Mouse (Mus musculus): ENCODE data around the gene Pdgfa. TPM values are rescaled to one million over a fixed set of nuclear protein-coding genes. Genes with fewer than 3 reads are reported as not detected.
A peak's percentile ranks its signal among the peaks of the same experiment; 100 is the strongest.

The Pdgfa gene
- total RNA-seq (2014; rRNA removed), result 64.0 and 67.7 TPM in 2 replicates
- polyA plus RNA-seq (2015; fragmentation: Nextera tagmentation; extraction: Ambion mirVana), result 53.8 and 54.5 TPM in 2 replicates

GRCm38 (mm10) chr5:138997171-138997788 lies at the start of gene Pdgfa:
TSS of gene Pdgfa (minus strand) at chr5:138997370.
- Histone ChIP-seq H3K9ac (replicated peaks; ENCODE audit: low read length, poor library complexity, severe bottlenecking) (peak within 1 kb of the TSS; percentile 88), H3K4me2 (ENCODE audit: low read depth, low read length, poor library complexity, severe bottlenecking) (peak within 1 kb of the TSS; percentile 96), H3K4me1 (ENCODE audit: insufficient read depth, low read length) (peaks cover 17% of the 10 kb centered on the region), H3K27me3 (ENCODE audit: insufficient read depth, low read length) (peaks cover 26% of the 10 kb centered on the region), H3K9me3 (ENCODE audit: low read length) (no peaks in the 10 kb centered on the region), H3K27ac (ENCODE audit: low read depth, low read length) (peak within 1 kb of the TSS; percentile 84), H3K4me3 (ENCODE audit: low read depth, low read length) (peak within 1 kb of the TSS; percentile 84), H3K36me3 (ENCODE audit: insufficient read depth, low read length) (no peaks in the 10 kb centered on the region)
- ATAC-seq (ENCODE audit: low FRiP score), result no peak
- DNase-seq (ENCODE audit: low spot score), result peak; percentile 79
- no peak; the same call in none of the 2 replicates for TF ChIP-seq CTCF (IDR thresholded peaks at IDR 0.05)
- 3% methylated on average over 48 of the region's 48 CpGs for WGBS

GRCm38 (mm10) chr5:139046636-139047035 lies 49.5 kb upstream of the Pdgfa start:
- Histone ChIP-seq H3K9ac (replicated peaks; ENCODE audit: low read length, poor library complexity, severe bottlenecking) (no peak overlapping the region), H3K4me1 (ENCODE audit: insufficient read depth, low read length) (no peaks in the 10 kb centered on the region), H3K27me3 (ENCODE audit: insufficient read depth, low read length) (no peaks in the 10 kb centered on the region), H3K9me3 (ENCODE audit: low read length) (no peaks in the 10 kb centered on the region), H3K4me3 (ENCODE audit: low read depth, low read length) (no peak overlapping the region), H3K36me3 (ENCODE audit: insufficient read depth, low read length) (peaks cover 36% of the 10 kb centered on the region), H3K4me2 (ENCODE audit: low read depth, low read length, poor library complexity, severe bottlenecking) (no peak overlapping the region), H3K27ac (ENCODE audit: low read depth, low read length) (no peak overlapping the region; the same call in 1 of the 2 replicates)
- no peak for TF ChIP-seq CTCF (IDR thresholded peaks at IDR 0.05)
- DNase-seq (ENCODE audit: low spot score) (no peak), ATAC-seq (ENCODE audit: low FRiP score) (no peak)
- 74% methylated on average over 5 of the region's 5 CpGs for WGBS

GRCm38 (mm10) chr5:139043546-139043945 lies 46.4 kb upstream of the Pdgfa start:
- no peaks in the 10 kb centered on the region for H3K9me3 ChIP-seq (ENCODE audit: low read length)
- H3K27ac ChIP-seq (ENCODE audit: low read depth, low read length), result no peak overlapping the region
- ATAC-seq (ENCODE audit: low FRiP score) (no peak), DNase-seq (ENCODE audit: low spot score) (no peak)
- H3K4me3 ChIP-seq (ENCODE audit: low read depth, low read length), result no peak overlapping the region
- no peak overlapping the region for H3K9ac ChIP-seq (replicated peaks; ENCODE audit: low read length, poor library complexity, severe bottlenecking)
- H3K36me3 ChIP-seq (ENCODE audit: insufficient read depth, low read length), result peaks cover 28% of the 10 kb centered on the region; the same call in 1 of the 2 replicates
- no peaks in the 10 kb centered on the region for H3K27me3 ChIP-seq (ENCODE audit: insufficient read depth, low read length)
- no peaks in the 10 kb centered on the region for H3K4me1 ChIP-seq (ENCODE audit: insufficient read depth, low read length)
- H3K4me2 ChIP-seq (ENCODE audit: low read depth, low read length, poor library complexity, severe bottlenecking), result no peak overlapping the region
- 91% methylated on average over 4 of the region's 4 CpGs for WGBS
- TF ChIP-seq CTCF (IDR thresholded peaks at IDR 0.05), result no peak

GRCm38 (mm10) chr5:139042299-139042698 lies 45.1 kb upstream of the Pdgfa start:
- Histone ChIP-seq H3K4me3 (ENCODE audit: low read depth, low read length) (no peak overlapping the region), H3K9me3 (ENCODE audit: low read length) (no peaks in the 10 kb centered on the region), H3K9ac (replicated peaks; ENCODE audit: low read length, poor library complexity, severe bottlenecking) (no peak overlapping the region), H3K36me3 (ENCODE audit: insufficient read depth, low read length) (peaks cover 25% of the 10 kb centered on the region; the same call in 1 of the 2 replicates), H3K4me2 (ENCODE audit: low read depth, low read length, poor library complexity, severe bottlenecking) (no peak overlapping the region), H3K4me1 (ENCODE audit: insufficient read depth, low read length) (no peaks in the 10 kb centered on the region), H3K27me3 (ENCODE audit: insufficient read depth, low read length) (no peaks in the 10 kb centered on the region), H3K27ac (ENCODE audit: low read depth, low read length) (no peak overlapping the region)
- 87% methylated on average over 12 of the region's 12 CpGs for WGBS
- no peak for DNase-seq (ENCODE audit: low spot score)
- TF ChIP-seq CTCF (IDR thresholded peaks at IDR 0.05), result no peak
- ATAC-seq (ENCODE audit: low FRiP score), result no peak

- Histone ChIP-seq H3K4me1 (ENCODE audit: insufficient read depth, low read length) (peaks cover 17% of the 10 kb centered on the region), H3K9me3 (ENCODE audit: low read length) (no peaks in the 10 kb centered on the region), H3K4me3 (ENCODE audit: low read depth, low read length) (no peak overlapping the region), H3K27ac (ENCODE audit: low read depth, low read length) (no peak overlapping the region), H3K4me2 (ENCODE audit: low read depth, low read length, poor library complexity, severe bottlenecking) (no peak overlapping the region), H3K36me3 (ENCODE audit: insufficient read depth, low read length) (peaks cover 11% of the 10 kb centered on the region), H3K9ac (replicated peaks; ENCODE audit: low read length, poor library complexity, severe bottlenecking) (no peak overlapping the region), H3K27me3 (ENCODE audit: insufficient read depth, low read length) (no peaks in the 10 kb centered on the region)
- DNase-seq (ENCODE audit: low spot score) (no peak), ATAC-seq (ENCODE audit: low FRiP score) (no peak)
- WGBS, result 59% methylated on average over 2 of the region's 2 CpGs
- TF ChIP-seq CTCF (IDR thresholded peaks at IDR 0.05), result no peak
Measured at GRCm38 (mm10) chr5:139035171-139035570, 38.0 kb upstream of the Pdgfa start.

- no peak overlapping the region for H3K9ac ChIP-seq (replicated peaks; ENCODE audit: low read length, poor library complexity, severe bottlenecking)
- H3K27me3 ChIP-seq (ENCODE audit: insufficient read depth, low read length), result no peaks in the 10 kb centered on the region
- H3K4me1 ChIP-seq (ENCODE audit: insufficient read depth, low read length), result peaks cover 17% of the 10 kb centered on the region
- H3K4me2 ChIP-seq (ENCODE audit: low read depth, low read length, poor library complexity, severe bottlenecking), result no peak overlapping the region
- no peak for TF ChIP-seq CTCF (IDR thresholded peaks at IDR 0.05)
- H3K9me3 ChIP-seq (ENCODE audit: low read length), result no peaks in the 10 kb centered on the region
- WGBS, result 44% methylated on average over 6 of the region's 6 CpGs
- DNase-seq (ENCODE audit: low spot score) (no peak), ATAC-seq (ENCODE audit: low FRiP score) (no peak)
- H3K36me3 ChIP-seq (ENCODE audit: insufficient read depth, low read length), result peaks cover 8% of the 10 kb centered on the region
- H3K27ac ChIP-seq (ENCODE audit: low read depth, low read length), result peak overlapping the region; percentile 58; the same call in 1 of the 2 replicates
- no peak overlapping the region for H3K4me3 ChIP-seq (ENCODE audit: low read depth, low read length)
Measured at GRCm38 (mm10) chr5:139034746-139035145, 37.6 kb upstream of the Pdgfa start.
